Mouse (Mus musculus): ENCODE measurements around the gene Ctsj.
"Not testable (repeated sequence)": the region's sequence is repeated elsewhere in the genome, so short reads cannot be mapped to it uniquely, and the experiment has no call there.

Gene Ctsj

GRCm38 (mm10) chr13:61005859-61006258, at the start of gene Ctsj:
TSS of gene Ctsj (minus strand) at chr13:61005959.
- DNase-seq (ENCODE audit: low spot score): no peak

GRCm38 (mm10) chr13:61040531-61040930, 34.8 kb upstream of the Ctsj start, which contains the start of gene Ctsq:
TSS of gene Ctsq (minus strand) at chr13:61040631.
- DNase-seq (ENCODE audit: low spot score): no peak

- no peak for DNase-seq (ENCODE audit: low spot score)
Observed at GRCm38 (mm10) chr13:61022785-61023184, 17.0 kb upstream of the Ctsj start.

- no peak for DNase-seq (ENCODE audit: low spot score)
Observed at GRCm38 (mm10) chr13:61021844-61022243, 16.1 kb upstream of the Ctsj start.

GRCm38 (mm10) chr13:61010171-61010570, 4.4 kb upstream of the Ctsj start:
- no peak for DNase-seq (ENCODE audit: low spot score)

- DNase-seq (ENCODE audit: low spot score): no peak
Observed at GRCm38 (mm10) chr13:60997600-60997999, 8.2 kb downstream of the Ctsj start.

- not testable (repeated sequence) for DNase-seq (ENCODE audit: low spot score)
Observed at GRCm38 (mm10) chr13:60986915-60987314, 18.8 kb downstream of the Ctsj start.

GRCm38 (mm10) chr13:60972319-60972718, 33.4 kb downstream of the Ctsj start:
- DNase-seq (ENCODE audit: low spot score): not testable (repeated sequence)

- not testable (repeated sequence) for DNase-seq (ENCODE audit: low spot score)
Observed at GRCm38 (mm10) chr13:60963985-60964384, 41.8 kb downstream of the Ctsj start.

- no peak for DNase-seq (ENCODE audit: low spot score)
Observed at GRCm38 (mm10) chr13:60961706-60962105, 44.1 kb downstream of the Ctsj start.
